29 mouse cellular contexts compared by ENCODE assay signal in genomic region chr9:86736991-86737390, GRCm38 (mm10). TPM values are rescaled to one million over a fixed set of nuclear protein-coding genes. Genes with fewer than 3 reads are reported as not detected.
DNase-seq lines count a peak whose midpoint lies in the region; ATAC-seq and TF ChIP-seq lines count a peak whose summit lies in the region.
"Had no signal": no experiment of that assay in that cellular context is flagged by ENCODE, and none has a peak within 500 bp of the region (broad histone marks: within the 10 kb centered on the region; RNA-seq: fewer than 3 reads in every experiment).

No protein-coding gene starts in this region.

- WGBS in heart, embryonic 13.5 days: 25% methylated on average over 4 of the region's 4 CpGs
- WGBS in intestine, embryonic 14.5 days: 39% methylated on average over 4 of the region's 4 CpGs
- WGBS in intestine, postnatal 0 days: 85% methylated on average over 4 of the region's 4 CpGs

- H3K9me3 ChIP-seq in heart, embryonic 13.5 days: no peaks in the 10 kb centered on the region
- H3K9me3 ChIP-seq in intestine, embryonic 14.5 days (ENCODE audit: control insufficient read depth, low read length): no peaks in the 10 kb centered on the region
- H3K9me3 ChIP-seq in intestine, postnatal 0 days (ENCODE audit: control insufficient read depth): no peaks in the 10 kb centered on the region
- H3K9me3 ChIP-seq: embryonic facial prominence, embryonic 12.5 days; G1E; hindbrain, embryonic 13.5 days; lung, embryonic 15.5 days; neural tube, embryonic 12.5 days had no signal

- H3K27me3 ChIP-seq in heart, embryonic 13.5 days (replicated peaks): no peaks in the 10 kb centered on the region
- H3K27me3 ChIP-seq in intestine, embryonic 14.5 days (replicated peaks; ENCODE audit: control insufficient read depth, insufficient read depth, low read length): no peaks in the 10 kb centered on the region
- H3K27me3 ChIP-seq in intestine, postnatal 0 days (replicated peaks; ENCODE audit: control insufficient read depth, insufficient read depth, low read length): no peaks in the 10 kb centered on the region
- H3K27me3 ChIP-seq: embryonic facial prominence, embryonic 12.5 days; hindbrain, embryonic 13.5 days; lung, embryonic 15.5 days; neural tube, embryonic 12.5 days had no signal

- no peak overlapping the region for H3K4me2 ChIP-seq in heart, embryonic 13.5 days
- H3K4me2 ChIP-seq in intestine, embryonic 14.5 days (ENCODE audit: low read length): no peak overlapping the region
- no peak overlapping the region for H3K4me2 ChIP-seq in intestine, postnatal 0 days (replicated peaks; ENCODE audit: low read depth)
- H3K4me2 ChIP-seq: embryonic facial prominence, embryonic 12.5 days; hindbrain, embryonic 13.5 days; lung, embryonic 15.5 days; midbrain, embryonic 11.5 days; neural tube, embryonic 12.5 days had no signal

- DNase-seq in heart, postnatal 36 days: no peak
- peak; percentile 49 for DNase-seq in intestine, embryonic 14.5 days (ENCODE audit: low spot score)
- DNase-seq in Muller cell, postnatal 12 days (ENCODE audit: inconsistent ontology term): peak; percentile 25
- peak; percentile 48 for DNase-seq in yolk sac, embryonic 10.5 days (ENCODE audit: low spot score)
- DNase-seq in spleen, postnatal 4 days (ENCODE audit: low spot score in 2 of 2): no peak
- DNase-seq: adrenal gland, postnatal 25 days; cerebellum, adult 11-12 months; cerebellum, adult 9-11 months; gastrocnemius, postnatal 14 days; kidney, adult 11 months; kidney, postnatal 25 days; right cerebral cortex, adult 18-20 months; spleen, adult 18-20 months; thymus, adult 18-20 months; thymus, postnatal 36 days had no signal

- H3K27ac ChIP-seq in heart, embryonic 13.5 days (replicated peaks): peak overlapping the region; percentile 80
- no peak overlapping the region for H3K27ac ChIP-seq in intestine, embryonic 14.5 days (ENCODE audit: low read depth)
- H3K27ac ChIP-seq in intestine, postnatal 0 days (ENCODE audit: low read depth, low read length): no peak overlapping the region
- H3K27ac ChIP-seq: embryonic facial prominence, embryonic 12.5 days; hindbrain, embryonic 13.5 days; lung, embryonic 15.5 days; neural tube, embryonic 12.5 days; stomach, postnatal 0 days had no signal

- intact Hi-C loops in heart, postnatal 36 days (cut with DNase I): no loop called here

- no peak overlapping the region for H3K9ac ChIP-seq in heart, embryonic 13.5 days
- no peak overlapping the region for H3K9ac ChIP-seq in intestine, embryonic 14.5 days (ENCODE audit: low read length)
- H3K9ac ChIP-seq in intestine, postnatal 0 days (ENCODE audit: low read depth, low read length): no peak overlapping the region
- H3K9ac ChIP-seq: embryonic facial prominence, embryonic 12.5 days; hindbrain, embryonic 13.5 days; lung, embryonic 15.5 days; neural tube, embryonic 12.5 days had no signal

- TF ChIP-seq CTCF in intestine, postnatal 0 days (IDR thresholded peaks at IDR 0.05; ENCODE audit: low read depth): no peak

- H3K4me1 ChIP-seq in heart, embryonic 13.5 days: peaks cover 43% of the 10 kb centered on the region
- no peaks in the 10 kb centered on the region for H3K4me1 ChIP-seq in intestine, embryonic 14.5 days (replicated peaks; ENCODE audit: control insufficient read depth, insufficient read depth, low read length)
- no peaks in the 10 kb centered on the region for H3K4me1 ChIP-seq in intestine, postnatal 0 days (replicated peaks; ENCODE audit: control insufficient read depth, insufficient read depth, low read length)
- H3K4me1 ChIP-seq: embryonic facial prominence, embryonic 12.5 days; hindbrain, embryonic 13.5 days; lung, embryonic 15.5 days; neural tube, embryonic 12.5 days had no signal

- no peak; the same call in 1 of the 2 replicates for ATAC-seq in heart, embryonic 13.5 days (ENCODE audit: extremely low read depth, insufficient number of reproducible peaks, low FRiP score, low TSS enrichment)
- no peak; the same call in 1 of the 2 replicates for ATAC-seq in intestine, embryonic 14.5 days (replicated peaks; ENCODE audit: low FRiP score, low TSS enrichment, low read depth)
- no peak for ATAC-seq in intestine, postnatal 0 days
- ATAC-seq: forebrain, embryonic 14.5 days; midbrain, embryonic 16.5 days had no signal

- H3K36me3 ChIP-seq in heart, embryonic 13.5 days: no peaks in the 10 kb centered on the region
- no peaks in the 10 kb centered on the region for H3K36me3 ChIP-seq in intestine, embryonic 14.5 days (ENCODE audit: control insufficient read depth, insufficient read depth, low read length)
- H3K36me3 ChIP-seq in intestine, postnatal 0 days (ENCODE audit: control insufficient read depth, insufficient read depth): no peaks in the 10 kb centered on the region
- H3K36me3 ChIP-seq: embryonic facial prominence, embryonic 12.5 days; G1E; hindbrain, embryonic 13.5 days; lung, embryonic 15.5 days; neural tube, embryonic 12.5 days had no signal

- H3K4me3 ChIP-seq in heart, embryonic 13.5 days: no peak overlapping the region
- H3K4me3 ChIP-seq in intestine, embryonic 14.5 days (ENCODE audit: low read depth, low read length): no peak overlapping the region
- no peak overlapping the region for H3K4me3 ChIP-seq in intestine, postnatal 0 days (ENCODE audit: low read depth, low read length)
- H3K4me3 ChIP-seq: embryonic facial prominence, embryonic 12.5 days; hindbrain, embryonic 13.5 days; lung, embryonic 15.5 days; neural tube, embryonic 12.5 days had no signal

RNA-seq across cellular contexts. Expression of gene Prss35, which starts 6.5 kb away (rescaled TPM):
- polyA plus RNA-seq in heart, embryonic 13.5 days (2015; fragmentation: Nextera tagmentation; extraction: Ambion mirVana): 30.6 and 38.0 TPM in 2 replicates
- under 1 TPM; 0.27 to 0.42 TPM for total RNA-seq in heart, postnatal 36 days (2021)
- 9.6 and 9.7 TPM in 2 replicates for polyA plus RNA-seq in intestine, embryonic 14.5 days (2014; fragmentation: Nextera tagmentation; extraction: Ambion mirVana)
- polyA plus RNA-seq in intestine, postnatal 0 days (2015; fragmentation: Nextera tagmentation; extraction: Ambion mirVana): 4.8 TPM in 2 replicates
- total RNA-seq: common myeloid progenitor, adult 5-6 weeks; liver, adult 2 months; megakaryocyte progenitor cell, adult 5-6 weeks had no signal
- polyA plus RNA-seq: G1E; liver, adult 2 months had no signal

RNA-seq across cellular contexts. Expression of gene Me1, which starts 41.2 kb away (rescaled TPM):
- polyA plus RNA-seq in heart, embryonic 13.5 days (2015; fragmentation: Nextera tagmentation; extraction: Ambion mirVana): 32.2 and 32.6 TPM in 2 replicates
- total RNA-seq in heart, postnatal 36 days (2021): 100 to 1,000 TPM; 112 to 114 TPM
- 11.2 and 11.6 TPM in 2 replicates for polyA plus RNA-seq in intestine, embryonic 14.5 days (2014; fragmentation: Nextera tagmentation; extraction: Ambion mirVana)
- polyA plus RNA-seq in intestine, postnatal 0 days (2015; fragmentation: Nextera tagmentation; extraction: Ambion mirVana): 51.6 and 55.2 TPM in 2 replicates

Comparison
In these comparisons a context has a peak if more than half of its experiments do, and no peak if none do; other contexts are left out.
1. DNase-seq: peak in intestine, embryonic 14.5 days (single experiment), Muller cell, postnatal 12 days (single experiment) and yolk sac, embryonic 10.5 days (single experiment); none in heart, postnatal 36 days (0 of 2) and spleen, postnatal 4 days (0 of 2).